Mouse (Mus musculus) CD4-positive, CD25-positive, alpha-beta regulatory T cell, adult 2 months (primary cell): ENCODE measurements around the gene Dars2.
A peak's percentile ranks its signal among the peaks of the same experiment; 100 is the strongest.
"Not testable (repeated sequence)": the region's sequence is repeated elsewhere in the genome, so short reads cannot be mapped to it uniquely, and the experiment has no call there.

Experiments used
- DNase-seq: peaks from one replicate; pipeline ENCODE4 v3.0.0-alpha.2; 2012; ENCODE audit warnings: low read depth, low spot score

Dars2 gene

GRCm38 (mm10) chr1:161035281-161035785 lies 35.1 kb downstream of the Dars2 start:
- DNase-seq: no peak

GRCm38 (mm10) chr1:161034435-161035280 lies 35.8 kb downstream of the Dars2 start, which contains the start of gene Zbtb37:
Gene Zbtb37, minus strand, starts transcription at chr1:161034849.
- DNase-seq: peak; percentile 99

GRCm38 (mm10) chr1:161033856-161034434 lies 36.5 kb downstream of the Dars2 start:
- peak; percentile 35 for DNase-seq

DNA sequence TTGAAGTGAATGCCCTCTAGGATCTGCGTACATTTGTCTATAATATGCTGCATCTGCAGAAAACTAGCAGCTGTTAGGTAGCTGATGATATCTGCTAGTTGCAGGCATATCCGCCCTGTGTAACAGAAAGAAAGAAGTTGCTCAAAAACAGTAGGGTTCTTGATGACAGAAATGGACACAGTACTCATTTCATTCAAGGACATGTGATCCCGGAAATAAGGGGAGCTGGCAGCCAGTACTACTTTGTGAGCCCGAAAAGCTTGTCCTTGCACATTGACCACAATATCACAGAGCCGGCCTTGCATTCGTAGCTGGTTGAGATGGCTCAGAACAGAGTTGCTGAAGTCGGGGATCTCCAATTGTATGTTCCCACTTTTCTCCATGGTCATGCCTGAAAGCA lies 38.1 kb downstream of the Dars2 start:
- DNase-seq: no peak

DNA sequence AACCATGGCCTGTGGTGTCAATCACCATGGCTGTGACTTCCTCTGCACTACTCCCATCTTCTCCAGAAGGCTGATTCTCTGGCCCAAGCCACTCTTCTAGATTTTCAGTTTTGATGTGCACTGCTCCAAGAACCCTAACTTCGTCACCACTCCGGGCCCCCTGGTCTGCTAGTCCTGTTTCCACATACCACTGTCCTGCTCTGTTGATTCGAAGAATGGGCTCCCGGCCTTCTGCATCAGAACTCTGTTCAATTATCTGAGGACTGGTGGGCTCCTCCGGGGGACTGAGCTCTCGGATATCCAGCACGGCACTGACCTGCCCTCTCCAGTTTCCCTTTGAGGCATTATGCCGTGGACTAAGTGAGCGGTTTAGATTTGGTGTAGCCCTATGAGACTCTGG lies 38.6 kb downstream of the Dars2 start:
- no peak for DNase-seq

- no peak for DNase-seq
These were observed 40.4 kb downstream of the Dars2 start for GRCm38 (mm10) chr1:161030058-161030457.

- DNase-seq: not testable (repeated sequence)
These were observed 42.0 kb downstream of the Dars2 start for GRCm38 (mm10) chr1:161028427-161028826.

DNA sequence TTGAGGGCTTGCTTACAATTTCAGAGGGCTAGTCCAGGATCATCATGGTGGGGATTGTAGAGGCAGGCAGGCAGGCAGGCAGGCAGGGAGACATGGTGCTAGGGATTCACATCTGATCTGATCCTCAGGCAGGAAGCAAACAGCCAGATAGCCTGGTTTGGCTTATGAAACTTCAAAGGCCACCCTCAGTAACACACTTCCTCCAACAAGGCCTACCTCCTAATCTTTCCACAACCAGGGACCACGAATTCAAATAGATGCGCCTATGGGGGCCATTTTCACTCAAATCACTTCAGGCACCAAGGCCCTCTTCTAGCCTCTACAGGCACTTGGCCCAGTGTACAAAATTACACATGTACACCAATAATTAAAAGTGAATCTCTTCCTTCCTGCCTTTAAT lies 43.3 kb downstream of the Dars2 start:
- DNase-seq: no peak

GRCm38 (mm10) chr1:161025410-161026210 lies 44.8 kb downstream of the Dars2 start:
- DNase-seq: no peak

- no peak for DNase-seq
These were observed 50.4 kb downstream of the Dars2 start for GRCm38 (mm10) chr1:161020051-161020450.

DNA sequence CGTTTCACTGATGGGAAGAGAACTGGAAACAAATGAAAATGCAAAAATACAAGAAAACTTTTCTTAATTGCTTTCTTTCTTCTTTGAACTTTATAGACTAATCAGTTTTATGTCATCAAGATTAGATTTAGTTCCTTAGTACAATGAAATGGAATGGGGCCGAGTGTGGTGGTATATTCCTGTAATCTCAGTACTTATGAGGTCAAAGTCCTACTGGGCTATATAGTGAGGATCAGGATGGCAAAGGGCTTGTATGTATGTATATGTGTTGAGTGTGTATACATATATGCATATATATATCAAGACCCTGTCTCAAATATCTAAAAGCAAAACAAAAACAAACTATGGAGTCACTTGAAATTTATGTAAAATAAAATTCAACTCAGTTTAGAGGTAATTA lies 54.1 kb downstream of the Dars2 start:
- DNase-seq: no peak

DNA sequence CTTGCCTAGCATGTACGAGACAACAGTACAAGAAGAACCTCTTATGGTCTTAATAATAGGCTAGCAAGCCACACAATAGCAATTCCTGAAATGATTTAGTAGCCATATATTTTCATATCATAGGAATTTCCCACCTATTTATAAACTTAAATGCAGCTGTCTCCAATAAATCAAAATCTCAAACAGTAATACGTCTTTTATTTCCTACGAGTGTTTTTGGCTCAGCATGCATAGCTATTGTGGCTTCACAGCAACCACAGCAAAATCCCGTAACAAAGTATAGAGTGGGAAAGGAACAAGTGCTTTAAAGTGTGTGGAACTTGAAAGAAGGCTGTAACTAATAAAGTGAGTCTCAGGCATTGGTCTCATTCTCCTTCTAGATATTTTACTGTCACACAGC lies 60.0 kb downstream of the Dars2 start:
- DNase-seq: no peak

DNA sequence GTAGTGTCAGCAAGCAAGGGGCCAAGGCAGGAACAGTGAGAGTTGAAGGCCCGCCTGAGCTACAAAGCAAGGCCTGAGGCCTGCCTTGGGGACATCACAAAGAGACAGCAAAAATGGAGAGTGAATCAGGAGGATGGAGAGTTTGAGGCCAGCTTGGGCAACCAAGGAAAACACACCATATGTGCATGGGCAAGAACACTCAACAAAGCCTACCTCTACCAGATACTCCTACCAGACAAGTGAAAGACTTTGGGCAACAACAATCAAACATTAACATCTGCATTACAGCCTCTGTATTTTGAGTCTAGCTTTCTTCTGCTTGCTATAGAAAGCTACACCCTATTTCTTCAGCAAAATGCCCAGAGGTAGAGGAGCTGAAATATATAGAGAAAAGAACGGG lies 62.4 kb downstream of the Dars2 start:
- DNase-seq: no peak

DNA sequence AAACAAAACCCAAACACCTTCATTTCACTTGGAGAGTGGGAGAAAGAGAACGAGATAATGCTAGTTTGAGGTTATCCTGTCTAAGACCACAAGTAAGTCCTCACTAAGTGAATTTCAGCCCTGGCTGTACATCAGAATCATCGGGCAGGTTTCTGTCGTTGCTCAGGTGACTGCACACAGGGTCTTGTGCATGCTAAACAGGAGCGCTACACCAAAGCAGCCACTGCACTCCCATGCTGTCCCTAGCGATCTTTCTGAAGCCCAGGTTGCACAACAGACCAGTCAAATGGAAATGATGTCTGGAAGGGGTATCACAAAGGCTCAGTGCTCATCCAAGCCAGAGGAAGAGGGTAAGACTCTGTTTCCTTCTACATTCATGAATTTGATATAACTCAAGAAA lies 64.0 kb downstream of the Dars2 start:
- DNase-seq: no peak

GRCm38 (mm10) chr1:161005526-161005925 lies 64.9 kb downstream of the Dars2 start:
- no peak for DNase-seq

DNA sequence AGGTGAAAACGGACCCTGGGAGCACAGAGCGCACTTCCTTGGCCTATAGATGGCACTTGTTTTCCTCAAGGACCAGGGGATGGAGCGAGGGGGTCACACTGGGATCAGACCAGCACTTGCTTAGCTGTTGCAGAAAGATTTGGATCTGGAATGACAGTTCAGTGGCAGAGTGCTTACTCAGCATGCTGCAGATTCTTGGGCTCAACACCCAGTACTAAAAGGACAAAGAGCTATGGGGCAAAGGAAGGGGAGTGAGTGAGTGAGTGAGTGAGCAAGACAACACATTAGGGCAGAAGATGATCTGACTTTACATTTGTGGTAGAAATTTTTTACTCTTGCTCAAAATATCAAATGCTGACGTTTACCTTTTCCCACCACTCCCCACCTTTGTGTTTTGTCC lies 65.5 kb downstream of the Dars2 start:
- DNase-seq: no peak

DNA sequence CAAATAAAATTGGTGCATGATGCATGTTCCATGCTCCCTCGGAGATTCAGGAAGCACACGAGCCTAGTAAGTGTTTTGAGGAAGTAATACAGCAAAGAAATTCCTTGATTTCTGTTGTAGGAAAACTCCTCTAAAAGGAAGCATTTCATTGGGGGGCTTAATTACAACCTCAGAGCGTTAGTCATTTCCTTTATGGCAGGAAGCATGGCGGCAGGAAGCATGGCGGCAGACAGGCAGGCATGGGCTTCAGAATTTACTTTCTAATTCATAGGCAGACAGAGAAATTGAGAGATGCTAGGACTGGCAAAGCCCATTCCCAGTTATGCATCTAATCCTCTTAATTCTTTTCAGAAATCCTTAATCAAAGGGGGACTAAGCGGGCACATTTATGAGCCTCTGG lies 76.6 kb downstream of the Dars2 start:
- no peak for DNase-seq
